Mouse (Mus musculus) bone marrow, adult 2 months (tissue): Measurements from ENCODE around the gene Fbxo42.

Experiments used
- CTCF ChIP-seq: fragments of 200-500 bp; IDR thresholded peaks from 2 replicates; pipeline ENCODE4 v1.5.1; 2011; ENCODE audit warnings: low read length, control low read depth; ENCODE audit not compliant: control insufficient read depth, insufficient read depth
- POLR2A ChIP-seq: fragments of 200-500 bp; IDR thresholded peaks from 2 replicates; pipeline ENCODE4 v1.6.1; 2011; ENCODE audit warnings: low read depth, mild to moderate bottlenecking, control low read depth, low read length, borderline replicate concordance; ENCODE audit not compliant: control insufficient read depth

DNA sequence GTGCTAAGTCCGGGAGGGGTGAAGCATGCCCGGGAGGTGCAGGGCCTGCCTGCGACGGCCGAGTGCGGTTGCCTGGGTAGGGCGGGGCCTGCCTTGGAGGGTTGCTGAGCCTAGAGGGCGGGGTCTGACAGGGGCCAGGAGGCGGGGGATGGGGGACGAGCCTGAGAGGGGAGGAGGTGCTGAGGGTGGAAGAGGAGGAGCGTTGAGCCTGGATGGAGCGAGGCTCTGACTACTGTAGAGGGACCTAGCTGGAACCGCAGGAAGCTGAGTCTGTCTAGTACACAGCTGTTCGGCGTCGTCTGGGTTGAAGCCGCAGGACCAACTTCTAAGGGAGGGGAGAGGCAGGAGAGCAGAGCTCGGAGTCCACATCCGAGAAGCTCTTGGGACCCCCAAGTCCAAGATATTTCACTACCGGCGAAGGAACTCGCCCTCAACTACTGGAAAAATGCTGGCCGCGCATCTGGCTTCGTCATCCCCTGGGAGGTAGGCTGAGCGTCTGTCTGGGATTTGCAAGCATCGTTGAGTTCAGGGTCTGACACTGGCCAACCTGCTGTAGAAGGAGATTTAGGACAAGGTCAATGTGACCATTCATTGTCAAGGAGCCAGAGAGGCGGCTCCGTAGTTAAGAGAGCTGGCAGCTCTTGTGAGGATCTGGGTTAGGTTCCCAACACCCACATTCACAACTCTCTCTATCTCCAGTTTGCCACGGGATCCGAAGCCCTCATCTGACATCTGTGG is 91.8 kb downstream of the Fbxo42 start, which contains the start of gene Arhgef19:
- TF ChIP-seq CTCF = no peak
- no peak for TF ChIP-seq POLR2A
